ENCODE assay signal across 14 mouse cellular contexts in the genomic region with DNA sequence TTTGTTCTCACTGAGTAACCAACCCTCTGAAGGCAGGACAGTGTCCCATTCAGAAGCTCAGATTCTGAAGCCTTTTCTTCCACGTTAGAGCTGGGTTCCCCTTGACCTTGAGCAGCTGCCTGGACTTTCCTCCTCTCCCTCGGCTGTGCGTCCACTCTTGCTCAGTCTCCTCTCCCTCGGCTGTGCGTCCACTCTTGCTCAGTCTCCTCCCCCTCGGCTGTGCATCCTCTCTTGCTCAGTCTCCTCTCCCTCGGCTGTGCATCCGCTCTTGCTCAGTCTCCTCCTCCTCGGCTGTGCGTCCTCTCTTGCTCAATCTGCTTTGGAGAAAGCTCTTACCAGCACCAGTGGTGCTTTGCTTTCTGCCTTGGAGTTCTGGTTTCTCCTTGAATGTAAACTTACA.
DNase-seq lines count a peak whose midpoint lies in the region; ATAC-seq and TF ChIP-seq lines count a peak whose summit lies in the region.
"Had no signal": no experiment of that assay in that cellular context is flagged by ENCODE, and none has a peak within 500 bp of the region (broad histone marks: within the 10 kb centered on the region; RNA-seq: fewer than 3 reads in every experiment).

No protein-coding gene starts in this region.

- DNase-seq in cerebellum, postnatal 4 days (ENCODE audit: low spot score in 2 of 2): no peak
- DNase-seq in layer of hippocampus, adult 9-11 months: peak; percentile 59
- DNase-seq in layer of hippocampus, postnatal 10 days (ENCODE audit: low spot score in 2 of 2): no peak
- DNase-seq in ES-E14 (ENCODE audit: low read depth, low spot score) (peak; percentile 46), MN1 (ENCODE audit: low spot score) (no peak)
- DNase-seq in cerebellum, postnatal 25 days: peak; percentile 63 to 76
- DNase-seq in urinary bladder, postnatal 10 days (ENCODE audit: low spot score): no peak
- DNase-seq: gastrocnemius, postnatal 14 days; liver, postnatal 0 days; spleen, adult 18-20 months had no signal

- no peaks in the 10 kb centered on the region for H3K9me3 ChIP-seq in ES-E14 (ENCODE audit: control insufficient read depth, insufficient read depth, low read depth, low read length)
- H3K9me3 ChIP-seq: intestine, embryonic 15.5 days; midbrain, embryonic 12.5 days had no signal

- no peak overlapping the region for H3K27ac ChIP-seq in ES-E14 (ENCODE audit: insufficient read depth, low read depth, low read length, poor library complexity, severe bottlenecking)
- H3K27ac ChIP-seq: intestine, embryonic 15.5 days; midbrain, embryonic 12.5 days had no signal

- H3K36me3 ChIP-seq in ES-E14 (ENCODE audit: control insufficient read depth, insufficient read depth, low read length, poor library complexity, severe bottlenecking): no peaks in the 10 kb centered on the region
- H3K36me3 ChIP-seq: intestine, embryonic 15.5 days; midbrain, embryonic 12.5 days had no signal

- no peak overlapping the region for H3K4me3 ChIP-seq in ES-E14 (ENCODE audit: insufficient read depth in 1 of 2, low read depth in 1 of 2, low read length in 2 of 2, poor library complexity in 1 of 2, severe bottlenecking in 1 of 2)
- H3K4me3 ChIP-seq: intestine, embryonic 15.5 days; midbrain, embryonic 12.5 days had no signal

- in situ Hi-C loops in ES-E14 (cut with MboI; ENCODE audit: low sequenced_read_pairs in 2 of 2, unreplicated experiment in 2 of 2): no loop called here

- H3K9ac ChIP-seq in ES-E14 (ENCODE audit: insufficient read depth, low read depth, low read length, poor library complexity, severe bottlenecking): no peak overlapping the region
- H3K9ac ChIP-seq: intestine, embryonic 15.5 days; liver, postnatal 0 days; midbrain, embryonic 12.5 days had no signal

- peaks cover 0 to 3% of the 10 kb centered on the region in 2 experiments; a peak in 1 of 4 replicates for H3K4me1 ChIP-seq in ES-E14 (ENCODE audit: control insufficient read depth in 2 of 2, insufficient read depth in 2 of 2, low read length in 2 of 2, poor library complexity in 1 of 2)
- H3K4me1 ChIP-seq: intestine, embryonic 15.5 days; midbrain, embryonic 12.5 days had no signal

- ATAC-seq in cerebellum, adult (ENCODE audit: insufficient number of reproducible peaks, low FRiP score, low TSS enrichment): peak; percentile 73
- ATAC-seq: intestine, embryonic 15.5 days; liver, postnatal 0 days; Patski had no signal

TF ChIP-seq in ES-E14, 5 proteins besides CTCF, POLR2A, EP300 and RAD21:
- TF ChIP-seq CHD2 (IDR thresholded peaks at IDR 0.05; ENCODE audit: low read depth, low read length): no peak
- no peak for TF ChIP-seq MAFK (IDR thresholded peaks at IDR 0.05; ENCODE audit: insufficient read depth, low read depth, low read length)
- no peak for TF ChIP-seq ZNF384 (IDR thresholded peaks at IDR 0.05; ENCODE audit: low read depth, low read length)
- TF ChIP-seq HCFC1 (IDR thresholded peaks at IDR 0.05; ENCODE audit: borderline replicate concordance, insufficient read depth, low read length): no peak
- TF ChIP-seq ZC3H11A (IDR thresholded peaks at IDR 0.05; ENCODE audit: borderline replicate concordance, low read depth, low read length): no peak

Comparison
In these comparisons a context has a peak if more than half of its experiments do, and no peak if none do; other contexts are left out.
1. DNase-seq: peak in layer of hippocampus, adult 9-11 months (single experiment), ES-E14 (single experiment) and cerebellum, postnatal 25 days (2 of 2); none in cerebellum, postnatal 4 days (0 of 2), layer of hippocampus, postnatal 10 days (0 of 2), MN1 (single experiment) and urinary bladder, postnatal 10 days (single experiment).